Mouse (Mus musculus): ENCODE results near the gene Fam198a. TPM values are rescaled to one million over a fixed set of nuclear protein-coding genes. Genes with fewer than 3 reads are reported as not detected.

Gene Fam198a
- polyA plus RNA-seq (2015; fragmentation: Nextera tagmentation; extraction: Ambion mirVana), result 2.1 and 2.5 TPM in 2 replicates

- ATAC-seq (ENCODE audit: low FRiP score), result peak; percentile 90
- Histone ChIP-seq H3K9me3 (no peaks in the 10 kb centered on the region), H3K4me2 (peak within 1 kb of the TSS; percentile 47), H3K27ac (peak within 1 kb of the TSS; percentile 64), H3K9ac (peak within 1 kb of the TSS; percentile 54), H3K4me3 (peak within 1 kb of the TSS; percentile 15), H3K4me1 (replicated peaks) (peaks cover 17% of the 10 kb centered on the region), H3K27me3 (0 out of 2 replicates have a peak, but pooled peaks cover 2% of the 10 kb centered on the region), H3K36me3 (no peaks in the 10 kb centered on the region)
- 10% methylated on average over 14 of the region's 14 CpGs for WGBS
Measured at GRCm38 (mm10) chr9:121950418-121951113, at the start of gene Fam198a. Gene Fam198a, plus strand, starts transcription at chr9:121950988.

DNA sequence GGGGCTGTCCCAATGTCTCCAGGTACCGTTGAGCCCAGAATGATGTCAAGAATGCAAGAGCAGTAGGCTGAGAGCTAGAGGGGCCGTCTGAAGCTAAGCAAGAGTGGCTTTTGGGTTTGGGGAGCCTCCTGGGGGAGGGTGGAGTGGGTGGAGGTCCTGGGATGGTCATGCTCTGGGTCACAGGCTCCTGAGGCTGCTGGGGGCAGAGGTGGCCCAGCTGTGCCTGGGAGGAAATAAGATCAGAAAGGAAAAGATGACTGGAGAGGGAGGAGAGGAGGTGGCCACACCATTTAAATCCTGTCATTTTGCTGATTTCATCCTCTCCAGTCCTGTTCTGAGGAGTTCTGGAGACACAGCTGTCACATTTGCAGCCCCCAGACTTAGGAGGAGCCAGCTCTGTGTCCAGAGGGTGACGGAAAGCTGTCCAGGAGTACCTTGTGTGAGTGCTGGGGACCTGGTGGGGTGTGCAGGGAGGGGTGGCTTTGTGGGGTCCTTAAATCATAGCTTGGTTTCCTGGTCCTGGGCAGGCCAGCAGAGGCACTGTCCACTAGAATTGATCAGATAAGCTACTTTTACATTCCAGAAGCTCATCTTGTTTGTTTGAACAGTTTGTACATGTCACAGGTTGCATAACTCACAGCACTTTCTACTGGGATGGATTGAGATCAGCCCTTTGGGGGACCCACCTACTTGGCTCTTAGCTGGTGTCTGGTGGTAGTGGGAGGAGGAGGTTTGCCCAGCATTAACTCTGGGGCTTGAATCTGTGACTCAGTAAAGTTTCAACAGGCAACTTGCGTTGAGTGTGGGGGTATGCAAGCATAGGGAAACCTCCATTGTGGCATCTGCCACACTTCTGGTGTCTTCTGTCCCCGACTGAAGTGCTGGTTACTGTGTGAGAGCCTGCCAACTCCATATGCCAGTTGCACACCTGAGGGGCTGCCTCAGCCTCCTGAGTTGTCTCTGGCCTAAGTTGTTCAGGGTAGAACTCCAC, 48.8 kb upstream of the Fam198a start:
- H3K4me3 ChIP-seq, result no peak overlapping the region
- no peak for ATAC-seq (ENCODE audit: low FRiP score)

DNA sequence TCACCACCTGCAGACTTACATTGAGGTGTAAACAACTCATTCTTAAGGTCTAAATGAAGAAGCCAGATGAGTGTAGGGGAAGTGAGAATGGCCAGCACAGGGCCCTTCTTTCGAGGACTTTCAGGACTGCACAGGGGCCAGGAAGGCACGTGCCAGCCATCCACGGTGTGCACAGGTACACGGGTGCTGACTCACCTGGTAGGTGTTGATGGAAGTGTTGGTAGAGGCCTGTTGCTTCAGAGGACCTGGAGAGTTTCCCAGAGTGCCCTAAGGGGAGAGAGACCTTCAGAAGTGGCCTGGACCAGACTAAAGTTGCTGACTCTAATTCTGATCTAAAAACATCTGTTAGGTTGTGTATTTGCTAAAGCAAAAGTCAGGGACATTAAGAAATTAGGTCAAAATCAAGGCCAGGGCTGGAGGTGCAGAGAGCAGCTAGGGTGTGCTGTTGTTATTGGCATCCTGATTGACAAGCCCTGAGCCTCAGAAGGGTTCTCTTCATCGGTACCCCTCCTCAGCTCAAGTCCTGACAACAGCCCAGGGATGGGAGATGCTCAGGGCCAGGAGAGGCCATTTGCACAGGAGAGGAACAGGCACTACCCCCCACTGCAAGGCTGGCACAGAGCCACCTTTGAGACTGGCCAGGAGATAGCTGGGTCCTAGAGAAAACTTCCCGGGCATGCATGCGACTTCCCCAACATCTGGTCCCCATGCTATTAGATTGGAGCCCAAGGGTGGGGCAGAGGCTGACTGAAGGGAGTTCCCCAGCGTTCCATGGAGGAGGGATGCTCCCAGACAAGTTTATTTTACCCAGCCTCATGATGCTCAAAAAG, 47.1 kb upstream of the Fam198a start:
- no peak for ATAC-seq (ENCODE audit: low FRiP score)
- Histone ChIP-seq H3K9ac (no peak overlapping the region), H3K36me3 (no peaks in the 10 kb centered on the region), H3K4me2 (no peak overlapping the region), H3K27ac (no peak overlapping the region), H3K9me3 (no peaks in the 10 kb centered on the region), H3K27me3 (no peaks in the 10 kb centered on the region), H3K4me3 (no peak overlapping the region), H3K4me1 (replicated peaks) (no peaks in the 10 kb centered on the region)
- WGBS, result 79% methylated on average over 8 of the region's 8 CpGs

More for the DNA sequence above, 48.8 kb upstream of the Fam198a start:
- H3K9me3 ChIP-seq, result no peaks in the 10 kb centered on the region
- no peak overlapping the region for H3K4me2 ChIP-seq
- WGBS, result 76% methylated on average over 5 of the region's 5 CpGs
- no peaks in the 10 kb centered on the region for H3K36me3 ChIP-seq
- no peak overlapping the region for H3K27ac ChIP-seq
- H3K27me3 ChIP-seq, result no peaks in the 10 kb centered on the region
- no peaks in the 10 kb centered on the region for H3K4me1 ChIP-seq (replicated peaks)
- H3K9ac ChIP-seq, result no peak overlapping the region

- ATAC-seq (ENCODE audit: low FRiP score), result no peak
- H3K4me3 ChIP-seq, result no peak overlapping the region
- H3K9me3 ChIP-seq, result no peaks in the 10 kb centered on the region
- H3K4me2 ChIP-seq, result no peak overlapping the region
- 88% methylated on average over 4 of the region's 4 CpGs for WGBS
- no peaks in the 10 kb centered on the region for H3K27me3 ChIP-seq
- H3K4me1 ChIP-seq (replicated peaks), result no peaks in the 10 kb centered on the region
- H3K9ac ChIP-seq, result no peak overlapping the region
- no peaks in the 10 kb centered on the region for H3K36me3 ChIP-seq
- no peak overlapping the region for H3K27ac ChIP-seq
Measured at GRCm38 (mm10) chr9:121904319-121904718, 46.5 kb upstream of the Fam198a start.

GRCm38 (mm10) chr9:121904946-121905345, 45.8 kb upstream of the Fam198a start:
- H3K9me3 ChIP-seq, result no peaks in the 10 kb centered on the region
- H3K4me2 ChIP-seq, result no peak overlapping the region
- no peak overlapping the region for H3K4me3 ChIP-seq
- no peak overlapping the region for H3K9ac ChIP-seq
- no peak overlapping the region for H3K27ac ChIP-seq
- no peaks in the 10 kb centered on the region for H3K27me3 ChIP-seq
- H3K36me3 ChIP-seq, result no peaks in the 10 kb centered on the region
- H3K4me1 ChIP-seq (replicated peaks), result no peaks in the 10 kb centered on the region
- no peak for ATAC-seq (ENCODE audit: low FRiP score)
- 93% methylated on average over 7 of the region's 7 CpGs for WGBS

DNA sequence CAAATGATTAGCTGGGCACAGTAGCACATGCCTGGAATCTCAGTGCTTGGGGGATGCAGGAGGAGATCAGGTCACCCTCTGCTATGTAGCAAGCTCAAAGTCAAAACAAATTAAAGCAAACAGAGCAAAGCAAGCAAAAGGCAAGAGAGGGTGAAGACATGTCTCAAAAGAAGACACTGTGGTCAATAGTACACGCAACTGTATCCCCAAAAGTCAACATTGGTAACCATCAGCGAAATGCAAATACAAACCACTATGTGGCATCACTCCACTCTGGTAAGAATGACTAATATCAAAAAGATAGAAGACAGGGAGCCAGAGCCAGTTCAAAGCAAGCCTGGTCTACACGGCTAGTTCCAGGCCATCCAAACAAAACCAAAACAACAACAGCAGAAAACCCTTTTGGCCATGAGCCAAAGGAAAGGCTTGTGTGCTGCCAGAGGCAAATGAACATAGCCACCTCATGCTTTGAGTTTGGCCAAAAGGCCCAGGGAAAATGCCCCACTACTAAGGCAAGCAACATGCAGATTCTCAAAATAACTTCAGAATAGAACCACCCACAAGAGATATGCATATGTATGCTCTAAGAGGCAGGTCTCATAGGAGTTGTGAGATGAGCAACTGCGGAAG, 45.1 kb upstream of the Fam198a start:
- WGBS, result 86% methylated on average over 4 of the region's 4 CpGs
- no peak for ATAC-seq (ENCODE audit: low FRiP score)
- no peaks in the 10 kb centered on the region for H3K36me3 ChIP-seq

DNA sequence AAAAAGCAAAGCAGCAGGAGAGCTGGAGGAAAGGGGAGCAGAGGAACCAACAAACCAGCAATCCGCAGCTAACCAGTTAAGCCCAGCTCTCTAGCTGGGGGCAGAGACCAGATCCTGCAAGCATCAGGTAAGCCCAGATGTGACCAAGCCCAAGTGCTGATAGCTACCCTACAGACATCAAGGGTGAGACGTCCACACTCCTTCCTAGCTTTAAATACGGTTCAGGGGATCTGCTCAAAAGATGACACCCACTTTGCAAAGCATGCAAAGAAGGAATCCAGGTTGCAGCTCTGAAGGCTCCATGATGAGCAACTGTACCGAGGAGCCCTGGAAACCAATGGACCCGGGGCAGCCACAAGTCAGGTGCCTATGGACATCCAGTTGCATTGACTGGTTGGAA, 44.3 kb upstream of the Fam198a start:
- no peak overlapping the region for H3K4me2 ChIP-seq
- H3K36me3 ChIP-seq, result no peaks in the 10 kb centered on the region
- no peak for ATAC-seq (ENCODE audit: low FRiP score)
- 89% methylated on average over 5 of the region's 5 CpGs for WGBS
- H3K4me1 ChIP-seq (replicated peaks), result no peaks in the 10 kb centered on the region
- no peaks in the 10 kb centered on the region for H3K27me3 ChIP-seq
- H3K9ac ChIP-seq, result no peak overlapping the region
- no peak overlapping the region for H3K4me3 ChIP-seq
- H3K27ac ChIP-seq, result no peak overlapping the region
- H3K9me3 ChIP-seq, result no peaks in the 10 kb centered on the region

More for the DNA sequence above, 45.1 kb upstream of the Fam198a start:
- H3K4me3 ChIP-seq, result no peak overlapping the region
- H3K27me3 ChIP-seq, result no peaks in the 10 kb centered on the region
- H3K9ac ChIP-seq, result no peak overlapping the region
- no peak overlapping the region for H3K4me2 ChIP-seq
- H3K4me1 ChIP-seq (replicated peaks), result no peaks in the 10 kb centered on the region
- H3K9me3 ChIP-seq, result no peaks in the 10 kb centered on the region
- no peak overlapping the region for H3K27ac ChIP-seq

DNA sequence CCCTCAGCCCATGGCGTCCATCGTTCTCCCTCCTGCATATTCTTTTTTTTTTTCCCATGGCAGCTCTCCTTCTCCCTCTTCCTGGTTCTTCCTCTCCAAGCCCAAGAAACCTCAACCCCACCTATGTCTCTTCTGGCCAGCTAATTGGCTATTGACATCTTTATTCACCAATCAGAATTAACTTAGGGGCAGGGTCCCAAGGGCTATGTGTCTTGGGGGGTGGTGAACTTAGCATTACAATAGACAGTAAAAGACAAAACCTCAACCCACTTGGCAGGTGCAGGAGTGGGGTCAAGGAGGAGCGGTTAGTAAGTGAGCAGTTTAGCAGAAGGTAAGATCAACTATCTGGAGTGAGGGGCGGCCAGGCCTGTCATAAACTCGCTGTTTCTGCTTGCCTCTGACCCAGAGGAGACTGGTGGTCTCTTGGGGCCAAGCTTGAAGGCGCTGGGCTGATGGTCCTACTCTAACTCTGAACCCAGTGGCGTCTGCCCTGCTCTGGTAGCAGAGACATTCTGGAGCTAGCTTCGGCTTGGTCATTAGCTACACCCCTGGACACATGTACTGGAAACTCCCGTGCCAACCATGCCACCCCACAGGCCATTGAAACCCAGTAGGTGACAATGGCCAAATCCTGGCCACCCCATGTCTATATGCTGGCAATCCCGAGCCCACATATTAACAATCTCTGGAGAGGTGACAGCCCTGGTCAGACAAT, 43.3 kb upstream of the Fam198a start:
- no peak for ATAC-seq (ENCODE audit: low FRiP score)
- no peak overlapping the region for H3K27ac ChIP-seq
- no peaks in the 10 kb centered on the region for H3K27me3 ChIP-seq
- H3K4me2 ChIP-seq, result no peak overlapping the region
- H3K4me1 ChIP-seq (replicated peaks), result no peaks in the 10 kb centered on the region
- no peak overlapping the region for H3K9ac ChIP-seq
- H3K9me3 ChIP-seq, result no peaks in the 10 kb centered on the region
- H3K36me3 ChIP-seq, result no peaks in the 10 kb centered on the region
- no peak overlapping the region for H3K4me3 ChIP-seq
- 76% methylated on average over 10 of the region's 10 CpGs for WGBS

GRCm38 (mm10) chr9:121908321-121908720, 42.5 kb upstream of the Fam198a start:
- H3K9ac ChIP-seq, result no peak overlapping the region
- H3K4me3 ChIP-seq, result no peak overlapping the region
- H3K27me3 ChIP-seq, result no peaks in the 10 kb centered on the region
- no peaks in the 10 kb centered on the region for H3K9me3 ChIP-seq
- H3K36me3 ChIP-seq, result no peaks in the 10 kb centered on the region
- 93% methylated on average over 17 of the region's 17 CpGs for WGBS
- ATAC-seq (ENCODE audit: low FRiP score), result no peak
- H3K4me1 ChIP-seq (replicated peaks), result no peaks in the 10 kb centered on the region
- H3K27ac ChIP-seq, result no peak overlapping the region
- H3K4me2 ChIP-seq, result no peak overlapping the region

GRCm38 (mm10) chr9:121909635-121910034, 41.2 kb upstream of the Fam198a start:
- Histone ChIP-seq H3K9ac (no peak overlapping the region), H3K27me3 (no peaks in the 10 kb centered on the region), H3K9me3 (no peaks in the 10 kb centered on the region), H3K4me3 (no peak overlapping the region), H3K4me2 (no peak overlapping the region), H3K4me1 (replicated peaks) (no peaks in the 10 kb centered on the region), H3K36me3 (no peaks in the 10 kb centered on the region), H3K27ac (no peak overlapping the region)
- no peak for ATAC-seq (ENCODE audit: low FRiP score)
- 89% methylated on average over 6 of the region's 6 CpGs for WGBS

DNA sequence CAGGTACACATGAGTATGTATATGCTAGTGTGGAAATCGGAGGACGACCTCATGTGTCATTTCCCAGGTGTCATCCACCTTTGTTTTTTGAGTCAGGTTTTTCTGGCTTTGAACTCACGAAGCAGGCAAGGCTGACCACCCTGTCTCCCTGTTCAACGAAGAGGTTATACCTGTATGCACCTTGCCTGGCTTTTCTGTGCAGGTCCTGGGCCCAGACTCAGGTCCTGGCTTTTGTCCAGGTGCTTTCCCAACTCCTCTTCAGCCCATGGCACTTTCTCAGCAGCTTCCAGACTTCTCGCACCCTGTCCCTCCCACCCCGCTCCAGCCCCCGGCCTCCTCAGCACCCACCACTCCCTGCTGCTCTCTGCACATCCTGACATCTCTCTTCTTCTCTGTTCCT, 39.6 kb upstream of the Fam198a start:
- WGBS, result 90% methylated on average over 7 of the region's 7 CpGs

More for the DNA sequence above, 39.6 kb upstream of the Fam198a start:
- H3K4me1 ChIP-seq (replicated peaks), result no peaks in the 10 kb centered on the region
- no peak overlapping the region for H3K9ac ChIP-seq
- H3K9me3 ChIP-seq, result no peaks in the 10 kb centered on the region
- no peak overlapping the region for H3K4me2 ChIP-seq
- no peak for ATAC-seq (ENCODE audit: low FRiP score)
- H3K4me3 ChIP-seq, result no peak overlapping the region
- H3K27ac ChIP-seq, result no peak overlapping the region
- H3K27me3 ChIP-seq, result no peaks in the 10 kb centered on the region
- H3K36me3 ChIP-seq, result no peaks in the 10 kb centered on the region
